Mouse (Mus musculus): Measurements from ENCODE around the gene Gng5.

Gng5 gene

GRCm38 (mm10) chr3:146499431-146500002 is at the start of gene Gng5, which contains the start of gene Spata1:
Gng5 (plus strand) TSS chr3:146499807.
Spata1 (minus strand) TSS chr3:146499753.
- in situ Hi-C loops (cut with MboI; ENCODE audit: unreplicated experiment in 2 of 2) = loop anchor here (25.0 kb wide), 5 partner anchors 312 to 1787 kb away; partner anchors contain the start of genes Sh3glb1 (in 2 of the 2), 2410004B18Rik (in 1 of the 2) and Odf2l (in 1 of the 2)

- in situ Hi-C loops (cut with MboI; ENCODE audit: unreplicated experiment in 2 of 2) = loop anchor here in 1 of 2 experiments (5.0 kb wide), 1 partner anchor 42 kb away; no protein-coding TSS in a partner anchor
Observed at GRCm38 (mm10) chr3:146450371-146450841, 49.2 kb upstream of the Gng5 start.

GRCm38 (mm10) chr3:146451375-146451774 is 48.2 kb upstream of the Gng5 start:
- in situ Hi-C loops (cut with MboI; ENCODE audit: unreplicated experiment in 2 of 2) = loop anchor here in 1 of 2 experiments (5.0 kb wide), 1 partner anchor 41 kb away; no protein-coding TSS in a partner anchor

GRCm38 (mm10) chr3:146462939-146463338 is 36.7 kb upstream of the Gng5 start:
- in situ Hi-C loops (cut with MboI; ENCODE audit: unreplicated experiment in 2 of 2) = no loop called here

GRCm38 (mm10) chr3:146469226-146469625 is 30.4 kb upstream of the Gng5 start:
- in situ Hi-C loops (cut with MboI; ENCODE audit: unreplicated experiment in 2 of 2) = no loop called here

GRCm38 (mm10) chr3:146472657-146473056 is 26.9 kb upstream of the Gng5 start:
- in situ Hi-C loops (cut with MboI; ENCODE audit: unreplicated experiment in 2 of 2) = no loop called here

- in situ Hi-C loops (cut with MboI; ENCODE audit: unreplicated experiment in 2 of 2) = no loop called here
Observed at GRCm38 (mm10) chr3:146473741-146474140, 25.9 kb upstream of the Gng5 start.

- in situ Hi-C loops (cut with MboI; ENCODE audit: unreplicated experiment in 2 of 2) = no loop called here
Observed at GRCm38 (mm10) chr3:146474428-146474827, 25.2 kb upstream of the Gng5 start.

- in situ Hi-C loops (cut with MboI; ENCODE audit: unreplicated experiment in 2 of 2) = no loop called here
Observed at GRCm38 (mm10) chr3:146482044-146482443, 17.6 kb upstream of the Gng5 start.

GRCm38 (mm10) chr3:146486464-146486863 is 13.1 kb upstream of the Gng5 start:
- in situ Hi-C loops (cut with MboI; ENCODE audit: unreplicated experiment in 2 of 2) = no loop called here

GRCm38 (mm10) chr3:146494941-146495340 is 4.7 kb upstream of the Gng5 start:
- in situ Hi-C loops (cut with MboI; ENCODE audit: unreplicated experiment in 2 of 2) = loop anchor here in 1 of 2 experiments (5.0 kb wide), 1 partner anchor 43 kb away; no protein-coding TSS in a partner anchor

GRCm38 (mm10) chr3:146498989-146499388 is 618 bp upstream of the Gng5 start:
- in situ Hi-C loops (cut with MboI; ENCODE audit: unreplicated experiment in 2 of 2) = no loop called here

- in situ Hi-C loops (cut with MboI; ENCODE audit: unreplicated experiment in 2 of 2) = loop anchor here (25.0 kb wide), 5 partner anchors 313 to 1788 kb away; partner anchors contain the start of genes Sh3glb1 (in 2 of the 2), 2410004B18Rik (in 1 of the 2) and Odf2l (in 1 of the 2)
Observed at GRCm38 (mm10) chr3:146500003-146500809, 599 bp downstream of the Gng5 start.

GRCm38 (mm10) chr3:146500810-146501201 is 1.2 kb downstream of the Gng5 start:
- in situ Hi-C loops (cut with MboI; ENCODE audit: unreplicated experiment in 2 of 2) = loop anchor here (25.0 kb wide), 5 partner anchors 314 to 1789 kb away; partner anchors contain the start of genes Sh3glb1 (in 2 of the 2), 2410004B18Rik (in 1 of the 2) and Odf2l (in 1 of the 2)

GRCm38 (mm10) chr3:146501601-146502123 is 2.1 kb downstream of the Gng5 start:
- in situ Hi-C loops (cut with MboI; ENCODE audit: unreplicated experiment in 2 of 2) = loop anchor here (25.0 kb wide), 5 partner anchors 314 to 1789 kb away; partner anchors contain the start of genes Sh3glb1 (in 2 of the 2), 2410004B18Rik (in 1 of the 2) and Odf2l (in 1 of the 2)

- in situ Hi-C loops (cut with MboI; ENCODE audit: unreplicated experiment in 2 of 2) = loop anchor here (25.0 kb wide), 5 partner anchors 319 to 1794 kb away; partner anchors contain the start of genes Sh3glb1 (in 2 of the 2), 2410004B18Rik (in 1 of the 2) and Odf2l (in 1 of the 2)
Observed at GRCm38 (mm10) chr3:146506711-146507110, 7.1 kb downstream of the Gng5 start.

GRCm38 (mm10) chr3:146520226-146520797 is 20.7 kb downstream of the Gng5 start:
- in situ Hi-C loops (cut with MboI; ENCODE audit: unreplicated experiment in 2 of 2) = loop anchor here (5.0 to 25.0 kb wide), 8 partner anchors 116 to 1808 kb away; partner anchors contain the start of genes Prkacb (in 2 of the 2), Sh3glb1 (in 2 of the 2), 2410004B18Rik (in 1 of the 2) and Bcl10 (in 1 of the 2)

GRCm38 (mm10) chr3:146520798-146521651 is 21.4 kb downstream of the Gng5 start, which contains the start of gene Rpf1:
Rpf1 (minus strand) TSS chr3:146521429.
- in situ Hi-C loops (cut with MboI; ENCODE audit: unreplicated experiment in 2 of 2) = loop anchor here (5.0 to 25.0 kb wide), 8 partner anchors 116 to 1809 kb away; partner anchors contain the start of genes Prkacb (in 2 of the 2), Sh3glb1 (in 2 of the 2), 2410004B18Rik (in 1 of the 2) and Bcl10 (in 1 of the 2)

GRCm38 (mm10) chr3:146521652-146522020 is 22.0 kb downstream of the Gng5 start:
- in situ Hi-C loops (cut with MboI; ENCODE audit: unreplicated experiment in 2 of 2) = loop anchor here (5.0 to 25.0 kb wide), 8 partner anchors 117 to 1809 kb away; partner anchors contain the start of genes Prkacb (in 2 of the 2), Sh3glb1 (in 2 of the 2), 2410004B18Rik (in 1 of the 2) and Bcl10 (in 1 of the 2)
